Mouse (Mus musculus): ENCODE results near the gene Ppif. TPM values are rescaled to one million over a fixed set of nuclear protein-coding genes. Genes with fewer than 3 reads are reported as not detected.

The Ppif gene
- polyA plus RNA-seq, 1 experiment from 2014 or later = 32.4 TPM

DNA sequence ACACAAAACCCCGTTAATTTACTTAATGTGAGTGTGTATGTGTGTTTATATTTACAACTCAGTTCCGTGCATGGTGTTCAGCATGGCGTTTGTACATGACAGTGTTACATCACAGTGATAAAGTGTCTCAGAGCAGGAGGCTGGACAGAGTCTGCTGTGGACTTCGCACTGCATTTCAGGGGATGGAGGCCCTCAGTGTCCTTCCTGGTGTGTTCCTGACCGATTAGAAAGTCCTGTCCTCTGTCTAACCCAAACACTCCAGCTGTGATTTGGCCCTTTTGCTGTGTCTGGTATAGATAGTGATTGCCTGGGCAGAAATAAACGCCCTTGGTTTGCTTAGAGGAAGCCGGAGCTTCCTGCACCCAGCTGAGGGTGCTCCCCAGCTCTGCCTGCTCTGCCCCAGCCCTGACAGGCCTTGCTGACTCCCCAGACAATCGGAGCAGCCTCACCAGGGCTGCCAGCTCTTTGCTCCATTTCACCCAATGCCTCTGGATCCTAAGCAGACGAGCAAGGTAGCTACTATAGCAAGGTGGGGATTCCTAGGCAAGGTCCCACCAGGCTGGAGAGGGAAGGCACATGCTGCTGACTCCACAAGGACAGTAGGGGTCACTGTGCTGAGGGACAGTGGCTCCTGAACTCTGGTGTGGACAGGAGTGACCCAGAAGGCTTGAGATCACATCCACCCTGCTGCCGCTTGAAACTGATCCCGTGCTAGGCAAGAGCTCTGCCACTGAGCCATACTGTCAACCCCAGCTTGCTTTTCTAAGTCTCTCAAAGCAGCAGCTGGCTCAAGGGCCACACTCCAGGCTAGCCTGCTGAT lies 51.6 kb downstream of the Ppif start:
- Histone ChIP-seq H3K4me2 (no peak overlapping the region), H3K27me3 (no peaks in the 10 kb centered on the region), H3K36me3 (replicated peaks) (no peaks in the 10 kb centered on the region), H3K27ac (no peak overlapping the region), H3K4me3 (replicated peaks) (no peak overlapping the region), H3K9ac (no peak overlapping the region), H3K4me1 (no peaks in the 10 kb centered on the region), H3K9me3 (no peaks in the 10 kb centered on the region)
- 73% methylated on average over 11 of the region's 11 CpGs for WGBS
- ATAC-seq (ENCODE audit: low FRiP score) = no peak

- H3K4me1 ChIP-seq = no peaks in the 10 kb centered on the region
- ATAC-seq (ENCODE audit: low FRiP score) = no peak
- H3K4me2 ChIP-seq = no peak overlapping the region
- no peak overlapping the region for H3K4me3 ChIP-seq (replicated peaks)
- H3K9me3 ChIP-seq = no peaks in the 10 kb centered on the region
- no peaks in the 10 kb centered on the region for H3K27me3 ChIP-seq
- H3K27ac ChIP-seq = no peak overlapping the region
- WGBS = 95% methylated on average over 6 of the region's 6 CpGs
- H3K36me3 ChIP-seq (replicated peaks) = no peaks in the 10 kb centered on the region
- H3K9ac ChIP-seq = no peak overlapping the region
Observed at GRCm38 (mm10) chr14:25746371-25746770, 52.4 kb downstream of the Ppif start.

DNA sequence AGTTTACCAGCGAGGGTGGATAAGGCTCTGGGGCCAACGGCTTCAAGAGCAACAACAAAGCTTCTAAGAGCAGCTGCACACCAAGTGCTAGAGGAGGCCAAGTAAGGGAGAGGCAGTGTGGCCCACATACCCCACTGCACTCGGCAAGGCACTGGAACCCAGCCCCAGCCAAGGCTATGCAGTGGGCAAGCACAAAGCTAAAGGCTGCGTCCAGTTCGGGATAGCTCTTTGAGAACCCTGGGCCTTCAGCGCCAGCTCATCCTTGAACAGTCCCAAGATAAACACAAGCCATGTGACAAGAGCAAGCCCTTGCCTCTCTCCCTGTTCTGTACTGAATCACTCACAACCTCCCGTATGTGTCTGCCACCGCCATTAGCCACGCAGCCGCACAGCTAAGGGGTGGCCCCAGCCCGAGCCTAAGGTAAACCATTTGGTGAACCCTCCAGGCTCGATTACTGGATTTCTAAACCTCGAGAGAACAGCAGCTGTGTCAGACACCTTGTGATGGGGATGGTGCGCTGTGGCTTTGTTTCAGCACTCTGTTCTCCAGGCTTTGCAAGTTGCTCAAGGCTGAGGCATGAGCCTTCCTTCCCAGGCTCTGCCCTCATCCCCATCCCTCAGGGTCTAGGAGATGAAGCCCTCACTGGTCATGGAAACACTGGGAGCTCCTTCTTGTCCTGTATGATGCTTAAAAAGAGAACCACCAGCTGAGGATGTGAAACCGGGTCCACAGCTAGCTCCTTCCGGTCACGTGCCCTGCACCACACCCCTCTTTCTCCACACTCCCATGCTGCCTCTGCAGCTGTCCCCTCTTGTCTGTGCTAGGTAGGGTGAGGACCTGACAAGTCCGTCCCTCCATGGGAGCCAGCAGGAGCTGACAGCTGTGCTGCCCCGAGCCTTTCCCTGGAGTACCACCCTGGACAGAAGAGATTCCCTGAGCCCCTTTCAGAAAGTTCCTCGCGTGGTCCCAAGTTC lies 53.3 kb downstream of the Ppif start:
- H3K27ac ChIP-seq = no peak overlapping the region
- no peaks in the 10 kb centered on the region for H3K27me3 ChIP-seq
- WGBS = 84% methylated on average over 21 of the region's 21 CpGs
- H3K36me3 ChIP-seq (replicated peaks) = no peaks in the 10 kb centered on the region
- H3K4me1 ChIP-seq = no peaks in the 10 kb centered on the region
- ATAC-seq (ENCODE audit: low FRiP score) = no peak
- H3K9ac ChIP-seq = no peak overlapping the region
- H3K9me3 ChIP-seq = no peaks in the 10 kb centered on the region
- H3K4me3 ChIP-seq (replicated peaks) = no peak overlapping the region
- no peak overlapping the region for H3K4me2 ChIP-seq

GRCm38 (mm10) chr14:25747996-25748756 lies 54.2 kb downstream of the Ppif start:
- H3K9me3 ChIP-seq = no peaks in the 10 kb centered on the region
- H3K27ac ChIP-seq = no peak overlapping the region
- H3K27me3 ChIP-seq = no peaks in the 10 kb centered on the region
- H3K4me2 ChIP-seq = no peak overlapping the region
- no peak for ATAC-seq (ENCODE audit: low FRiP score)
- no peak overlapping the region for H3K4me3 ChIP-seq (replicated peaks)
- no peaks in the 10 kb centered on the region for H3K36me3 ChIP-seq (replicated peaks)
- H3K9ac ChIP-seq = no peak overlapping the region
- WGBS = 79% methylated on average over 7 of the region's 7 CpGs
- no peaks in the 10 kb centered on the region for H3K4me1 ChIP-seq

GRCm38 (mm10) chr14:25749143-25749909 lies 55.4 kb downstream of the Ppif start:
- Histone ChIP-seq H3K27me3 (no peaks in the 10 kb centered on the region), H3K4me1 (0 out of 2 replicates have a peak, but pooled peaks cover 1% of the 10 kb centered on the region), H3K4me2 (no peak overlapping the region), H3K9ac (no peak overlapping the region), H3K27ac (no peak overlapping the region), H3K4me3 (replicated peaks) (no peak overlapping the region), H3K36me3 (replicated peaks) (no peaks in the 10 kb centered on the region), H3K9me3 (no peaks in the 10 kb centered on the region)
- no peak for ATAC-seq (ENCODE audit: low FRiP score)
- WGBS = 53% methylated on average over 13 of the region's 13 CpGs

Other genes with a start within 250 kb of the Ppif start
- 64.1 and 68.3 TPM in 2 replicates for gene Zmiz1, start 235.0 kb upstream of the Ppif start, polyA plus RNA-seq (2016; fragmentation: Nextera tagmentation; extraction: Ambion mirVana)
- gene Zcchc24, start 74.9 kb downstream of the Ppif start, polyA plus RNA-seq (2016; fragmentation: Nextera tagmentation; extraction: Ambion mirVana) = 12.3 and 14.2 TPM in 2 replicates
- gene Anxa11, start 148.0 kb downstream of the Ppif start, polyA plus RNA-seq (2016; fragmentation: Nextera tagmentation; extraction: Ambion mirVana) = 3.2 and 4.6 TPM in 2 replicates
- not detected in 2 replicates for gene Plac9a, start 208.9 kb downstream of the Ppif start, polyA plus RNA-seq (2016; fragmentation: Nextera tagmentation; extraction: Ambion mirVana)
- 1.1 and 2.7 TPM in 2 replicates for gene Tmem254a, start 233.5 kb downstream of the Ppif start, polyA plus RNA-seq (2016; fragmentation: Nextera tagmentation; extraction: Ambion mirVana)
- not detected in 2 replicates for gene Cphx1, start 244.2 kb downstream of the Ppif start, polyA plus RNA-seq (2016; fragmentation: Nextera tagmentation; extraction: Ambion mirVana)